Comparison of ENCODE assay signal across 32 mouse cellular contexts in the genomic region with DNA sequence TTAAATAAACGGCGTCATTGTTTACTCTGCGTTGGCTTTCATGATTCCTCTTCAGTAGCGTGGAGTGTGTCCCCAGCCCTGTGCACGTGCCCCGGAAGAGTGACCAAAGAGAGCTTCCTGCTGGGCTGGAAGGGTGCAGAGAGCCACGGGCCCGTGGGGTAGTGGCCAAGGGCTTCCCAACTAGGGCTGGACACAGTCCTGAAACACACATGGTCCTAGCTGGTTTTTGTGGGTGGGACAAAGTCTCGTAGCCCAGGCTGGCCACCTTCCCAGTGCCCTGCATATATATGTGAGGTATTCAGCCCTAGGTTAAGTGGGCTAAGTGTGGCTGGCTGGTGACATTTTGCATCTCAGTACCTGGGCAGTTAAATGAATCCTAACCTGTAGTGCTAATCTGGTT. TPM values are rescaled to one million over a fixed set of nuclear protein-coding genes. Genes with fewer than 3 reads are reported as not detected.
DNase-seq lines count a peak whose midpoint lies in the region; ATAC-seq lines count a peak whose summit lies in the region.
"Had no signal": no experiment of that assay in that cellular context is flagged by ENCODE, and none has a peak within 500 bp of the region (broad histone marks: within the 10 kb centered on the region; RNA-seq: fewer than 3 reads in every experiment).

No protein-coding gene starts in this region.

- no peak for ATAC-seq in forebrain, embryonic 13.5 days
- peak; percentile 10; the same call in 1 of the 2 replicates for ATAC-seq in liver, embryonic 13.5 days (ENCODE audit: low read depth)
- ATAC-seq in midbrain, embryonic 14.5 days (ENCODE audit: low FRiP score, low TSS enrichment), result no peak
- no peak for ATAC-seq in midbrain, embryonic 16.5 days
- ATAC-seq in erythroblast, adult 5-6 weeks (replicated peaks; ENCODE audit: low FRiP score, poor library complexity, severe bottlenecking), result no peak
- ATAC-seq: inflammation-experienced regulatory T-cells, adult 6 months had no signal

- no peak overlapping the region for H3K4me2 ChIP-seq in forebrain, embryonic 13.5 days
- no peak overlapping the region for H3K4me2 ChIP-seq in liver, embryonic 13.5 days
- H3K4me2 ChIP-seq in midbrain, embryonic 14.5 days (ENCODE audit: low read length), result no peak overlapping the region
- H3K4me2 ChIP-seq in midbrain, embryonic 16.5 days (ENCODE audit: low read length), result no peak overlapping the region
- H3K4me2 ChIP-seq: heart, embryonic 11.5 days; hindbrain, embryonic 13.5 days; limb, embryonic 15.5 days; liver, embryonic 15.5 days; lung, embryonic 15.5 days had no signal

- peak overlapping the region; percentile 6; the same call in 1 of the 2 replicates for H3K27ac ChIP-seq in forebrain, embryonic 13.5 days
- no peak overlapping the region for H3K27ac ChIP-seq in forebrain, embryonic 10.5 days
- no peak overlapping the region for H3K27ac ChIP-seq in liver, embryonic 13.5 days
- H3K27ac ChIP-seq in midbrain, embryonic 14.5 days (replicated peaks; ENCODE audit: low read depth, low read length), result 0 out of 2 replicates have a peak overlapping the region, but pooled peaks have one; percentile 26
- no peak overlapping the region for H3K27ac ChIP-seq in midbrain, embryonic 16.5 days (ENCODE audit: low read length)
- H3K27ac ChIP-seq: limb, embryonic 10.5 days; limb, embryonic 15.5 days; liver, embryonic 15.5 days; lung, embryonic 15.5 days had no signal

- DNase-seq in forebrain, embryonic 10.5 days (ENCODE audit: extremely low spot score, low spot score), result no peak
- no peak for DNase-seq in liver, embryonic 13.5 days
- no peak for DNase-seq in liver
- no peak for DNase-seq in midbrain, embryonic 14.5 days
- DNase-seq: adrenal gland, postnatal 25 days; cerebellum, adult 11-12 months; cerebellum, adult 9-11 months; gastrocnemius, postnatal 25 days; kidney, adult 11 months; layer of hippocampus, adult 9-11 months; right cerebral cortex, adult 18-20 months; spleen, adult 18-20 months had no signal

- H3K4me1 ChIP-seq in forebrain, embryonic 13.5 days, result no peaks in the 10 kb centered on the region
- no peaks in the 10 kb centered on the region for H3K4me1 ChIP-seq in forebrain, embryonic 10.5 days
- H3K4me1 ChIP-seq in liver, embryonic 13.5 days (replicated peaks), result peaks cover 5% of the 10 kb centered on the region; the same call in 1 of the 2 replicates
- H3K4me1 ChIP-seq in midbrain, embryonic 14.5 days (ENCODE audit: control insufficient read depth, insufficient read depth, low read length), result no peaks in the 10 kb centered on the region
- 0 out of 2 replicates have a peak, but pooled peaks cover 2% of the 10 kb centered on the region for H3K4me1 ChIP-seq in midbrain, embryonic 16.5 days (ENCODE audit: control insufficient read depth, insufficient read depth, low read length)

- H3K27me3 ChIP-seq in forebrain, embryonic 13.5 days, result no peaks in the 10 kb centered on the region
- no peaks in the 10 kb centered on the region for H3K27me3 ChIP-seq in forebrain, embryonic 10.5 days (ENCODE audit: poor library complexity, severe bottlenecking)
- no peaks in the 10 kb centered on the region for H3K27me3 ChIP-seq in liver, embryonic 13.5 days
- H3K27me3 ChIP-seq in midbrain, embryonic 14.5 days (ENCODE audit: control insufficient read depth, insufficient read depth, low read length), result no peaks in the 10 kb centered on the region
- H3K27me3 ChIP-seq in midbrain, embryonic 16.5 days (ENCODE audit: control insufficient read depth, insufficient read depth, low read depth, low read length), result no peaks in the 10 kb centered on the region
- H3K27me3 ChIP-seq: hindbrain, embryonic 13.5 days; limb, embryonic 15.5 days; liver, embryonic 15.5 days; lung, embryonic 15.5 days had no signal

- WGBS in forebrain, embryonic 13.5 days, result 85% methylated on average over 9 of the region's 9 CpGs
- whole genome bisulfite sequencing in forebrain, embryonic 10.5 days, result 88% methylated on average over 9 of the region's 9 CpGs
- WGBS in liver, embryonic 13.5 days (ENCODE audit: insufficient replicate concordance), result 74% methylated on average over 9 of the region's 9 CpGs
- WGBS in midbrain, embryonic 14.5 days, result 86% methylated on average over 9 of the region's 9 CpGs
- 83% methylated on average over 9 of the region's 9 CpGs for WGBS in midbrain, embryonic 16.5 days

- H3K9me3 ChIP-seq in forebrain, embryonic 13.5 days (replicated peaks), result no peaks in the 10 kb centered on the region
- no peaks in the 10 kb centered on the region for H3K9me3 ChIP-seq in forebrain, embryonic 10.5 days
- H3K9me3 ChIP-seq in liver, embryonic 13.5 days (replicated peaks), result no peaks in the 10 kb centered on the region
- no peaks in the 10 kb centered on the region for H3K9me3 ChIP-seq in midbrain, embryonic 14.5 days (ENCODE audit: control insufficient read depth, low read length)
- no peaks in the 10 kb centered on the region for H3K9me3 ChIP-seq in midbrain, embryonic 16.5 days (replicated peaks; ENCODE audit: control insufficient read depth, low read length, poor library complexity, severe bottlenecking)
- H3K9me3 ChIP-seq: hindbrain, embryonic 13.5 days; limb, embryonic 10.5 days; limb, embryonic 15.5 days; liver, embryonic 15.5 days; lung, embryonic 15.5 days had no signal

- no peak overlapping the region for H3K9ac ChIP-seq in forebrain, embryonic 13.5 days
- no peak overlapping the region for H3K9ac ChIP-seq in liver, embryonic 13.5 days
- no peak overlapping the region for H3K9ac ChIP-seq in midbrain, embryonic 14.5 days (replicated peaks; ENCODE audit: low read length)
- no peak overlapping the region for H3K9ac ChIP-seq in midbrain, embryonic 16.5 days (ENCODE audit: low read depth, low read length)
- H3K9ac ChIP-seq: hindbrain, embryonic 13.5 days; limb, embryonic 15.5 days; liver, embryonic 15.5 days; lung, embryonic 15.5 days had no signal

- no peak overlapping the region for H3K4me3 ChIP-seq in forebrain, embryonic 13.5 days
- no peak overlapping the region for H3K4me3 ChIP-seq in forebrain, embryonic 10.5 days
- no peak overlapping the region for H3K4me3 ChIP-seq in liver, embryonic 13.5 days (replicated peaks)
- no peak overlapping the region for H3K4me3 ChIP-seq in midbrain, embryonic 14.5 days (replicated peaks; ENCODE audit: low read depth, low read length)
- H3K4me3 ChIP-seq in midbrain, embryonic 16.5 days (ENCODE audit: low read depth, low read length), result no peak overlapping the region
- H3K4me3 ChIP-seq: hindbrain, embryonic 13.5 days; limb, embryonic 10.5 days; limb, embryonic 15.5 days; liver, embryonic 15.5 days; lung, embryonic 15.5 days had no signal

- H3K36me3 ChIP-seq in forebrain, embryonic 13.5 days (ENCODE audit: poor library complexity, severe bottlenecking), result peaks cover 80% of the 10 kb centered on the region
- peaks cover 96% of the 10 kb centered on the region for H3K36me3 ChIP-seq in forebrain, embryonic 10.5 days (replicated peaks)
- H3K36me3 ChIP-seq in liver, embryonic 13.5 days, result peaks cover 68% of the 10 kb centered on the region
- peaks cover 51% of the 10 kb centered on the region for H3K36me3 ChIP-seq in midbrain, embryonic 14.5 days (ENCODE audit: control insufficient read depth, insufficient read depth, low read length)
- H3K36me3 ChIP-seq in midbrain, embryonic 16.5 days (ENCODE audit: control insufficient read depth, insufficient read depth, low read length), result peaks cover 25% of the 10 kb centered on the region

RNA-seq across cellular contexts. Expression of gene Padi6, which starts 19.3 kb away (rescaled TPM):
- not detected in 2 replicates for polyA plus RNA-seq in forebrain, embryonic 13.5 days (2015; fragmentation: Nextera tagmentation; extraction: Ambion mirVana)
- not detected in 2 replicates for polyA plus RNA-seq in forebrain, embryonic 10.5 days (2016; fragmentation: Nextera tagmentation; extraction: Ambion mirVana)
- polyA plus RNA-seq in liver, embryonic 13.5 days (2015; fragmentation: Nextera tagmentation; extraction: Ambion mirVana), result not detected in 2 replicates
- not detected in 2 replicates for polyA plus RNA-seq in midbrain, embryonic 14.5 days (2014; fragmentation: Nextera tagmentation; extraction: Ambion mirVana)
- not detected in 2 replicates for polyA plus RNA-seq in midbrain, embryonic 16.5 days (2015; fragmentation: Nextera tagmentation; extraction: Ambion mirVana)
- total RNA-seq in erythroblast, adult 5-6 weeks (2015; ENCODE audit: low replicate concordance), result not detected in 2 replicates
- not detected in 2 replicates for total RNA-seq in erythroblast, adult 5-6 weeks (2017; ENCODE audit: low replicate concordance)
- total RNA-seq: adrenal gland, adult 18-20 months; gastrocnemius, adult 18-20 months; gastrocnemius, postnatal 25 days; heart, adult 18-20 months; heart, postnatal 4 days; megakaryocyte, adult 5-6 weeks; monocyte, adult 5-6 weeks had no signal
- polyA plus RNA-seq: CD4-positive, CD25-positive, alpha-beta regulatory T cell, adult 4 months; embryonic facial prominence, embryonic 14.5 days; heart, embryonic 11.5 days; hindbrain, embryonic 13.5 days; inflammation-experienced regulatory T-cells, adult 6 months; kidney, embryonic 14.5 days; limb, embryonic 10.5 days; limb, embryonic 15.5 days; liver, embryonic 15.5 days had no signal

RNA-seq across cellular contexts. Expression of gene Rcc2, which starts 22.9 kb away (rescaled TPM):
- 34.0 and 35.5 TPM in 2 replicates for polyA plus RNA-seq in forebrain, embryonic 13.5 days (2015; fragmentation: Nextera tagmentation; extraction: Ambion mirVana)
- 40.8 and 44.7 TPM in 2 replicates for polyA plus RNA-seq in forebrain, embryonic 10.5 days (2016; fragmentation: Nextera tagmentation; extraction: Ambion mirVana)
- polyA plus RNA-seq in liver, embryonic 13.5 days (2015; fragmentation: Nextera tagmentation; extraction: Ambion mirVana), result 20.6 and 25.7 TPM in 2 replicates
- polyA plus RNA-seq in midbrain, embryonic 14.5 days (2014; fragmentation: Nextera tagmentation; extraction: Ambion mirVana), result 21.2 and 21.5 TPM in 2 replicates
- 9.7 and 11.5 TPM in 2 replicates for polyA plus RNA-seq in midbrain, embryonic 16.5 days (2015; fragmentation: Nextera tagmentation; extraction: Ambion mirVana)
- 10.6 and 17.8 TPM in 2 replicates for total RNA-seq in erythroblast, adult 5-6 weeks (2015; ENCODE audit: low replicate concordance)
- total RNA-seq in erythroblast, adult 5-6 weeks (2017; ENCODE audit: low replicate concordance), result 21.0 and 24.1 TPM in 2 replicates

RNA-seq across cellular contexts. Expression of gene Padi4, which starts 50.8 kb away (rescaled TPM):
- 0.26 and 0.30 TPM in 2 replicates for polyA plus RNA-seq in forebrain, embryonic 13.5 days (2015; fragmentation: Nextera tagmentation; extraction: Ambion mirVana)
- 1.4 and 1.5 TPM in 2 replicates for polyA plus RNA-seq in forebrain, embryonic 10.5 days (2016; fragmentation: Nextera tagmentation; extraction: Ambion mirVana)
- 0.36 and 0.37 TPM in 2 replicates for polyA plus RNA-seq in liver, embryonic 13.5 days (2015; fragmentation: Nextera tagmentation; extraction: Ambion mirVana)
- 0.12 and 0.18 TPM in 2 replicates for polyA plus RNA-seq in midbrain, embryonic 14.5 days (2014; fragmentation: Nextera tagmentation; extraction: Ambion mirVana)
- polyA plus RNA-seq in midbrain, embryonic 16.5 days (2015; fragmentation: Nextera tagmentation; extraction: Ambion mirVana), result 0.20 and 0.25 TPM in 2 replicates
- total RNA-seq in erythroblast, adult 5-6 weeks (2015; ENCODE audit: low replicate concordance), result 17.6 and 18.6 TPM in 2 replicates
- total RNA-seq in erythroblast, adult 5-6 weeks (2017; ENCODE audit: low replicate concordance), result 11.6 and 13.5 TPM in 2 replicates
- total RNA-seq: left cerebral cortex, postnatal 10 days had no signal

RNA-seq across cellular contexts. Expression of gene Arhgef10l, which starts 57.4 kb away (rescaled TPM):
- polyA plus RNA-seq in forebrain, embryonic 13.5 days (2015; fragmentation: Nextera tagmentation; extraction: Ambion mirVana), result 20.2 and 22.0 TPM in 2 replicates
- polyA plus RNA-seq in forebrain, embryonic 10.5 days (2016; fragmentation: Nextera tagmentation; extraction: Ambion mirVana), result 22.1 and 23.0 TPM in 2 replicates
- 2.6 and 2.7 TPM in 2 replicates for polyA plus RNA-seq in liver, embryonic 13.5 days (2015; fragmentation: Nextera tagmentation; extraction: Ambion mirVana)
- 18.7 and 24.6 TPM in 2 replicates for polyA plus RNA-seq in midbrain, embryonic 14.5 days (2014; fragmentation: Nextera tagmentation; extraction: Ambion mirVana)
- polyA plus RNA-seq in midbrain, embryonic 16.5 days (2015; fragmentation: Nextera tagmentation; extraction: Ambion mirVana), result 24.5 and 27.8 TPM in 2 replicates
- 1.5 and 7.3 TPM in 2 replicates for total RNA-seq in erythroblast, adult 5-6 weeks (2015; ENCODE audit: low replicate concordance)
- 2.6 and 4.5 TPM in 2 replicates for total RNA-seq in erythroblast, adult 5-6 weeks (2017; ENCODE audit: low replicate concordance)

Comparison
In these comparisons a context has a peak if more than half of its experiments do, and no peak if none do; other contexts are left out.
1. H3K27ac ChIP-seq: peak in forebrain, embryonic 13.5 days (single experiment) and midbrain, embryonic 14.5 days (single experiment); none in forebrain, embryonic 10.5 days (single experiment), liver, embryonic 13.5 days (single experiment) and midbrain, embryonic 16.5 days (single experiment).